Mouse (Mus musculus): ENCODE data around the gene Acot7.
A peak's percentile ranks its signal among the peaks of the same experiment; 100 is the strongest.
"Not testable (repeated sequence)": the region's sequence is repeated elsewhere in the genome, so short reads cannot be mapped to it uniquely, and the experiment has no call there.

Gene Acot7

DNA sequence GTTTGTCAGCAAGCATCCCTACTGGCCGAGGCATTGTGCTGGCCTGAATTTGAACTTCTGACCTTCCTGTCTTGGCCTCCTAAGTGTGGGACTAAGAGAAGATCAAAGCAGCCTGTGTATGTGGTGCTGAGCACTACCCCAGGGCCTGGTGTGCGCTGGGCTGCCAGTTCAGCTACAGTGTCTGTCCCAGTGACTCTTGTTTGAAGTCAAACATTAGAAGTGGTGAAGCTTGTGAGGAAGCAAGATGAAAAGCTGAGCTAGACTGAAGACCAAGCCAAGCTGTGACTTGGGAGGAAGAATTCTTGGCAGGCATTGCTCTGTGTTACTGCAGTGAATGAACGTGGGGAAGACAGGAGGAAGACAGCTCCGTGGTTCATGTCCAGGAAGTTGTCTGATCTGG is 31.7 kb downstream of the Acot7 start:
- no peak for DNase-seq (ENCODE audit: low spot score)

DNA sequence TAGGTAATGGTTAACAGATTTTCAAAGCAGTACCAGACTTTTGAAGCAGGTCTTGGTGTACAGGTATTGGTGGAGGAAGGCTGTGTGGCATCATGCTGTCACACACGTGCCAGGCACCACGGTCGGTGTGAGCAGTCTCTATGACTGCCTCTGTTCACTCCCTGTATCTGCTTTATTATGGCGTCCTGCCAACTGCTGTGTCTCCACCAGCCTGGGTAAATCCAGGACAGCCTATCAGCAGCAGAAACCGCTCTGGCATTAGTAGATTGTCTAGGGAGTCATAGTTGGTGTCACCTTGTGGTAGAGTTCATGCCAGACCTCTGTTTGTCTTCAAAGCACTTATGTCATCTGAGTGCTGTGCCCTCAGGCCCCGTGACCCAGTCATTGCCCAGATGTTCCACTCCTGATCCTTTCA is 34.2 kb downstream of the Acot7 start:
- no peak for DNase-seq (ENCODE audit: low spot score)

DNA sequence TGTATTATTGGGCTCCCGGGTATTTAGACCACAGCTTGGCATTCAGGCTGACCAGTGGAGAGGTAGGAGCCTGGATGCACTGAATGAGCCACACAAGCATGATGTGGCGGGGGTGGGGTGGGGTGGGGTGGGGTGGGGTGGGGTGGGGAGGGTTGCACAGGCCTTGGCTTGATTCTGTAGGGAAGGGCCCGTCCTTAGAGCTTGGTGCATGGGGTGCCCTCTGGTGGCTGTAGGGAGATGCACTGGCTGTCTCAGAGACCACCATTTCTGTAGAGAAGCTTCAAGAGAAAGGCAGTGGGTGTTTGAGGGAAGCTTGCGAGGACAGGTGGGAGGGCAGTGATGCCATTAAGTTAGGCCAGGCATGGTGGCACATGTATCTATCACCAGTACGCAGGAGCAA is 34.6 kb downstream of the Acot7 start:
- peak; percentile 56 for DNase-seq (ENCODE audit: low spot score)

DNA sequence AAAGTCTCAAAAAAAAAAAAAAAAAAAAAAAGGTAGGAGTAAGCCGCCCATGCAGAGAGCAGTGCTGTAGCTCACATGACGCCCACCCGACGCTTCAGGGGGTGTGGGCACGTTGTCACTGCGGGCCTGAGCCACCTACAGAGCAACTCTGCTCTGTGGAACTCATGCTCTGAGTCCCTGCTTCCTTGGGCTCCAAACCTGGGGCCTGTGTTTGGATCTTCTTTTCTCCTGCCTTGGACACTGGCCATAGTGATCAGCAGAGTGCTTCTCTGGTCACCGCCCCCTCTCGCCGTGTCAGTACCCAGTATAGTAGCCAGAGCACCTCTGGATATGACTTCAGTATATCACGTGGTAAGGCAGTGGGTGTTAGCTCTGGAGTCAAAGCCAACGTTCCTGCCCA is 35.0 kb downstream of the Acot7 start:
- DNase-seq (ENCODE audit: low spot score): no peak

DNA sequence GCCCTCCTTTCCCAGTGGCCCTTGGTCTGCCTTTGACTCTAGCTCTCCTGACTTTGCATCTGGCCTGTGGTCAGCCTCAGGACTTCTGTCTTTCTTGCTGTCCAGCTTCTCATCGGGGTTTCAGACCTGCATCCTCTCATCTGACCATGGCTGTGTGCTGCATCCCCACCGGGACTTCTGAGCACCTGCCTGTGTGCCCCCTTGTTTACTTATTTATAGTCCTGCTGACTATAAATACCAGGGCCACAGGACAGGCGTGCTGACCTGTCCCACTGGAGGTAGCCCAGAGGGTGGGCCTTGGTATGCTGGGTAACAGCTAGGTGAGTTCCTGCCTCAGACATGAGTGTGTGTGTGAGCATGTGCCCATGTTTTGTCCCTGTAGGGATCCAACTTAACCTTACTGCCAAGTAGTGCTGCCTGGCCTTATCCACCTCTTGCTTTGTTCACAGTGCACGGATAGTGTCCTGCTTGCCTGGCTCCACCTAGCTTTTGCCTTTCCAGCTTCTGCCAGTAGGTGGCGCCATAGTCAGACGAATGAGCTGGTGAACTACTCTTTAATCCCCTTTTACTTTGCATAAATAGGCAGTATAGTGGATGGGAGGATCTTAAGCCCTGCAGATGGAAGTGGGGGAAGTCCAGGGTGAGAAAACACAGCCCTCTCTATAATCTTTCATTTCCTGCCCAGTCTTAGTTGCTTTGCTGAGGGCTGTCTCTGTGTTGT is 36.0 kb downstream of the Acot7 start:
- DNase-seq (ENCODE audit: low spot score): peak; percentile 86

DNA sequence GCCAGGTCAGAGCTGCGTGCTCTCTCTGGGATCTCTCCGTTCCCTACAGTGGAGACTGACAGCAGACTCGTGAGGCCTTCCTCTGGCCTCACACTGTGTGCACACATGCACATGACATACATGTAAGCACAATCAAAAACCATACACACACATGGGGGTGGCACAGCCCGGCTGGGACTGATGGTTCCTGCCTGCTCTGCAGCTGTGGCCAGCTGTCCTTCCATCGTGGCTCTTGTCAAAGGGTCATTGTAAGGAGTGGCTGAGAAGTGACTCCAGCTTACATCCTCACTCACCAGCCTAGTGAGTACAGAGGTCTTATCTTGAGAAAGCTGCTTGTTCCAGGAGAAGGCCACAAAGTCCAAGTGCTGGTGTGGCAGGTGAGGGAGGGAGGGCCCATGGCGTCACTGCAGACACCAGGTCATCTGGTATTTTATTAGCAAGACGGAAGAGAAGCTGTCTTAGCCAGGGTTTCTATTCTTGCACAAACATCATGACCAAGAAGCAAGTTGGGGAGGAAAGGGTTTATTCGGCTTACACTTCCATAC is 37.0 kb downstream of the Acot7 start:
- DNase-seq (ENCODE audit: low spot score): no peak

GRCm38 (mm10) chr4:152219591-152219990 is 41.7 kb downstream of the Acot7 start:
- no peak for DNase-seq (ENCODE audit: low spot score)

DNA sequence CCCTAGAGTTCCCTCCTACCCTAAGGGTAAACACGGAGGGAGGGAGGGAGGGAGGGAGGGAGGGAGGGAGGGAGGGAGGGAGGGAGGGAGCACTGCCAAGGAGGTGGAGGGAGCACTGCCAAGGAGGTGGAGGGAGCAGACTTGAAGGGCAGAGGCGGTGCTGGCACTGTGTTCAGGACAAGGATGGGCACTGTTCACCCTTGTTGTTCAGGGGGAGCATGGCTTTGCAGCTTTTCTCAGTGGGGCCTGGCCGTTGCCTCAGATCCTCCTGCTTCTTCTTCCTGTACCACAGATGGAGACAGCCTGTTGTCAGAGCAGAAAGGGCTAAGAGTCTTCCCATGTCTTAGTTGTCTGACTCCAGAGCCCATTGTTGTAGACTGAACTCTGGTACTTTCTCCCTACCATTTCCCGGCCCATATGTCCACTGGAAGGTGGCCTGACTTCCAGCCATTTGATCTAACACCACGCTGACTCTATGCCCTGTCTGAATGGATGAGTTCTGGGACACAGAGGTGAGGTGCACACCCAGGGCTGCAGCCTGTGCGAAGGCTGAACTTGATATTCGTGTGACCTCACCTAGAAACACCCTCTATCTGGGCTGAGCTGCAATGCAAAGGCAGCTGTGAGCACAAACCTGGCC is 43.0 kb downstream of the Acot7 start:
- no peak for DNase-seq (ENCODE audit: low spot score)

- peak; percentile 25 for DNase-seq (ENCODE audit: low spot score)
These were observed 43.5 kb downstream of the Acot7 start for GRCm38 (mm10) chr4:152221411-152221887.

- no peak for DNase-seq (ENCODE audit: low spot score)
These were observed 44.2 kb downstream of the Acot7 start for GRCm38 (mm10) chr4:152222111-152222510.

DNA sequence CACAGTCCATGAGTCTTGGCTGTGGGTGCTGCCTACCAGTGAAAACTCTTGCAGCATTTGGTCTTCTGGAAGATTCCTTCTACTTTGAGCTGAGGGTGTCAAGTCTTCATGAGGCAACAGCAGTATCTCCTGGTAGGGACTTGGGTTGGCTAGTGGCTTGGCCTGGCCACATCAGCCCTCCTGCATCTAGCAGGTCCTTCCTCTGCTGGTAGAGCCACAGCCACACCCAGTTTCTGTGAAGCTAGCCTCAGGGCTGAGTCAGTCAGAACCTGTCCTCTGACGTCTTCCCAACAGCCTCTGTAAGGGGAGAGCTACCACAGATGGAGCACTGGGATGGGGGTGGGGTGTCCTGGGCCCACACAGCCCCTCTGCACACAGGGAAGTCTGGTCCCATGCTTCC is 44.6 kb downstream of the Acot7 start:
- DNase-seq (ENCODE audit: low spot score): no peak

DNA sequence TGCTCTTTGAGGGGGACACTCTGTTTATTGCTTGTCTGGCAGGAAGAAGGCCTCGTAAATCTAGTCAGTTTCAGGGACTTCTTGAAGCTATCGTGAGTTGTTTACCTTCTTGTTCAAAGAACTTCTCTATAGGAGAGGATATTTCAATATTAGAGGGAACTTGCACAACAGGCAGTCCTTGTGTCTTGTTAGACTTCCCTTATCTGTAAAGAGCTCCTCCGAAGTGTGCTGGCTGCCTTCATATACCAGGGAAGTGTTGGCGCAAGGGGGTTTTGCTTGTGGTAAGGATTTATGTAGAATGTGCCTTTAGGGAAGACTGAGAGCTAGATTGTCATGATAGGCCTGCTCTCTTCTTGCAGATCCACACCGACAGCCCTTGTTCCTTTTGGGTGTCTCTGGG is 46.2 kb downstream of the Acot7 start:
- DNase-seq (ENCODE audit: low spot score): no peak

GRCm38 (mm10) chr4:152226901-152227486 is 49.1 kb downstream of the Acot7 start:
- DNase-seq (ENCODE audit: low spot score): no peak

DNA sequence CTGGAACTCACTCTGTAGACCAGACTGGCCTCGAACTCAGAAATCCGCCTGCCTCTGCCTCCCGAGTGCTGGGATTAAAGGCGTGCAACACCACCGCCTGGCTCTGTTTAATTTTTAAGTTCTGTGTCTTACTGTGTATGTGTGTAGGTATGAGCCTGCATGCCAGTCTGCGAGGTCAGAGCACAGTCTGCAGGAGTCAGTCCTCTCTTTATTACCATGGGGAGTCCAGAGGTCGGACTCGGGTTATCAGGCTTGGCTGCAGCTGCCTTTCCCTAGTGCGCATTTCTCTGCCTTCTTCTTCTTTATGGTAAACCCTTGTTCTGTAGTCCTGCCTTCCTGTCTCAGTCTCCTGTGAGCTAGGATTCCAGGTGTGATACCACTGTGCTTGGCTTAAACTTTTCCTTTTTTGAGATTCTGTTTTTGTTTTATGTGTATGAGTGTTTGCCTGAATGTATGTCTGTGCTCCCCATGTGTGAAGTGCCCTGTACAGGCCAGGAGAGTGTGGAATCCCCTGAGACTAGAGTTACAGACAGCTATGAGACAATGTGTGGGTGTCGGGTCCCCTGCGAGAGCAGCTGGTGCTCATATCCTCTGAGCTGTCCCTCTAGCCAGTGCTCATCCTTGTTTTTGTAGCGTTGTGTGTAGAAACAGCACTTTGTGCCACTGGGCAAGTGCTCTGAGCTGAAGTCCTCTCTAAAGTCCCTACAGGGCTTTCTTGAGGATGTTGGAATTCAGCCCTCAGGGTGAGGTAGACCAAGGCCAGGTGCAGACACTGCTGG is 50.0 kb downstream of the Acot7 start:
- no peak for DNase-seq (ENCODE audit: low spot score)

- not testable (repeated sequence) for DNase-seq (ENCODE audit: low spot score)
These were observed 52.4 kb downstream of the Acot7 start for GRCm38 (mm10) chr4:152230331-152230730.

DNA sequence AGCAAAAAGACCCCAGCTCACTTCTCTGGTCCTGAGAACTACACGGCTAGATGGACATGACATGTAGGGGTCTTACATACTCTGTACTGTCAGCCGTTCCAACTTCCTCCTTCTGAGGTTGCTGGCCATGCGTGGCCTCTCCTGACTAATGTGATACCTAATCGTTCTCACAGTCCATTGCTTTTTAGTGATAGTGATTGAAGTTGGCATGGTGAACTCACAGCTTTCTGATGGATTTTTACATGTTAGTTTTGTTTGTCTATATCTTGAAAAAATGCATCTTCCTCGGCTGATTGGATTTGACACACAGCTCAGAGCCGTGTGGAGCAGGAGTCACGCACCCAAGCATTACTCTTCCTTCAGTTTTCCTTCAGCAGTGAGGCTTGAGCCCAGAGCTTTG is 53.4 kb downstream of the Acot7 start:
- DNase-seq (ENCODE audit: low spot score): no peak

DNA sequence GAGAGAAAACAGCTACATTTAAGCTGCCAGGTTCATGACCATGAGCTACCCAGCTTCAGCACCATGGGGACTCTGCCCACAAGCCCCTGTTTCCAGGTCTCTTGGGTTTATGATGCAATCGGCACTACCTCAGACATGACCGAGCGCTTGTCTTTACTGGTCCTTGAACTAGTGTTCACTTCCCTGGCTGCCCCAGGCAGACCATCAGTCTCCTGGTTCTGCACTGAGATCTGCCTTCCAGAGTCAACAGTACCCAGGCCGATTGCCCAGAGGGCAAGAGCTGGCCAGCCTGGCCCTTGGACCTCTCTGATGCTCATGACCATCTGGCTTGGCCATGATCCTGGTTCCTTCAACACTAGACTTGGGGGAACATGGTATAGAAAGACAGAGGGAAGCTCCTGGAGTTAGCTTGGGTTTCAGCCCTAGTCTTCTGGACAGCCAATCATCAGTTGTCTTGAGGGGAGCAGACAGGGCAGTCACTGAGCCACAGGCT is 54.5 kb downstream of the Acot7 start:
- no peak for DNase-seq (ENCODE audit: low spot score)

DNA sequence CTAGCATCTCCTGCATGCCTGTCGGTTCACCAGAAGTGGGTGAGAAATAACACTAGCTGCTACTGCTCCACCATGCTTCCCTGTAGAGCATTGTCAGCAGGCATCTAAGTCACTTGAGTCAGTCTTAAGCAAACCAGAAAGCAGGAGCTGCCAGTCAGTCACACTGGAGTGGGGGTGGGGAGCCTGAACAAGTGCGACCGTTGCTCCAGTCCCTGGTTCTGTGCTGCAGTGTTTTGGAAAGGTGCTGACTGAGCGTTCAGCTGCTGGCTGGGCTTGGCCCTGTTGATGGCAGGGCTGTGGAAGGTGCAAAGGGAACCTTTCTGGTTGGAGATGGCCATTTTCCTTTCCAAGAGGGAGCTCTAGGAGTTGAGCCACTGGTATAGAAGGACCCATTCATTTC is 62.0 kb downstream of the Acot7 start:
- no peak for DNase-seq (ENCODE audit: low spot score)

- DNase-seq (ENCODE audit: low spot score): no peak
These were observed 65.4 kb downstream of the Acot7 start for GRCm38 (mm10) chr4:152243241-152243891.

GRCm38 (mm10) chr4:152243969-152244368 is 66.0 kb downstream of the Acot7 start:
- DNase-seq (ENCODE audit: low spot score): no peak

Data from ovary, postnatal 36 days (tissue).